Mouse (Mus musculus): ENCODE results near the gene Icam1.

DNA sequence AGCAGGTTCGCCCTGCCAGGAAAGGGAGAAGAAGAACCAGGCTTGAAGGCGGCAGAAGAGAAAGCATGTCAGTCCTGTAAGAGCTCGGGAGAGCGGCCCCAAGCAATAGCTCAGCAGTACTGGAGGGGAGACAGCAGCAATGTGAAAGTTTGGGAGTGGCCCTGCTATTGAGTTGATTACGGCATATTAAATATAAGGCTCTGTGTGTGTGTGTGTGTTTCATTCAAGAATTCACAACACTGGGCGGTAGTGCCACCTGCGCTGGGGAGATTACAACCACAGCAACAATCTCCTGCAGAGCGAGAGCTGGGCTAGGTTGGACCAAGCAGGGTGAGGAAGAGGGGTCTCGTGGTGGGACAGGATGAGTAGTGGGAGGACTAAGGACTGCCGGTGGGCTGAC, 35.8 kb downstream of the Icam1 start:
- no peak for TF ChIP-seq CTCF (IDR thresholded peaks at IDR 0.05; ENCODE audit: low read depth)
- TF ChIP-seq EP300 (optimal IDR thresholded peaks at IDR 0.05) = no peak

Data from stomach, postnatal 0 days (tissue).